In the genomic region with DNA sequence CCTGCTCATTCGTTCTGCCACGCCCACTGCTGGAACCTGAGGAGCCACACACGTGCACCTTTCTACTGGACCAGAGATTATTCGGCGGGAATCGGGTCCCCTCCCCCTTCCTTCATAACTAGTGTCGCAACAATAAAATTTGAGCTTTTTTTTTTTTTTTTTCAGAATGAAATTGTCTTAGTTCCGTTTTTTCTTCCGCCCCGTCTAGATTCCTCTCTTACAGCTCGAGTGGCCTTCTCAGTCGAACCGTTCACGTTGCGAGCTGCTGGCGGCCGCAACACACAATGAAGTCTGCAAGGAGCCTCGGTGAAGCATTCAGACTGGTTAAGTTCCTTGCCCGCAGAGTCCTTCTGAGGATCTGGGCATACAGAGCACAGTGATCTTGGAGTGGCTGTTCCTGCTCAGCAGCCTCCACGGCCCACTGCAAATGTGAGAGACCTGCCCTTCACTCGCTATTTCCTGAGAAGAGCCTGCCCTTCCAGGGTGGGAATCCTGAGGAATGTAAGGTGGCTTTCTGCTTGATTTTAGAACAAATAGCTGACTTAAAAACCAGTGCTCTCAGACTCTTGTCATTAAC, we compare ENCODE assay signal across 8 mouse cellular contexts. TPM values are rescaled to one million over a fixed set of nuclear protein-coding genes. Genes with fewer than 3 reads are reported as not detected.
DNase-seq lines count a peak whose midpoint lies in the region; ATAC-seq and TF ChIP-seq lines count a peak whose summit lies in the region.
"Not testable (repeated sequence)": the region's sequence is repeated elsewhere in the genome, so short reads cannot be mapped to it uniquely, and the experiment has no call there.

No protein-coding gene starts in this region.

- H3K9ac ChIP-seq in embryonic facial prominence, embryonic 14.5 days (ENCODE audit: low read depth, low read length); liver, embryonic 11.5 days (ENCODE audit: low read depth, low read length); lung, embryonic 16.5 days (ENCODE audit: low read length); stomach, embryonic 16.5 days (ENCODE audit: low read length): not testable (repeated sequence)

- peak overlapping the region; percentile 29 for H3K4me2 ChIP-seq in embryonic facial prominence, embryonic 14.5 days (ENCODE audit: low read depth, low read length)
- 0 out of 2 replicates have a peak overlapping the region, but pooled peaks have one; percentile 17 for H3K4me2 ChIP-seq in liver, embryonic 11.5 days
- peak overlapping the region; percentile 36 for H3K4me2 ChIP-seq in lung, embryonic 16.5 days (ENCODE audit: low read depth, low read length)
- peak overlapping the region; percentile 12 for H3K4me2 ChIP-seq in myocyte (ENCODE audit: low read depth)
- H3K4me2 ChIP-seq in stomach, embryonic 16.5 days (ENCODE audit: low read depth, low read length): peak overlapping the region; percentile 25; the same call in 1 of the 2 replicates

- H3K4me3 ChIP-seq in embryonic facial prominence, embryonic 14.5 days (ENCODE audit: low read depth, low read length); liver, embryonic 11.5 days (ENCODE audit: low read depth, low read length); myocyte; stomach, embryonic 16.5 days (replicated peaks; ENCODE audit: low read length): not testable (repeated sequence)
- 0 out of 2 replicates have a peak overlapping the region, but pooled peaks have one; percentile 4 for H3K4me3 ChIP-seq in lung, embryonic 16.5 days (ENCODE audit: low read length)

- 61% methylated on average over 19 of the region's 21 CpGs for WGBS in embryonic facial prominence, embryonic 14.5 days
- 69% methylated on average over 19 of the region's 21 CpGs for WGBS in liver, embryonic 11.5 days
- 54% methylated on average over 19 of the region's 21 CpGs for WGBS in lung, embryonic 16.5 days
- WGBS in stomach, embryonic 16.5 days: 57% methylated on average over 20 of the region's 21 CpGs

- not testable (repeated sequence) for H3K27me3 ChIP-seq in embryonic facial prominence, embryonic 14.5 days (replicated peaks; ENCODE audit: control insufficient read depth, insufficient read depth, low read length); liver, embryonic 11.5 days (replicated peaks; ENCODE audit: control insufficient read depth, insufficient read depth, low read length); lung, embryonic 16.5 days (ENCODE audit: control insufficient read depth, insufficient read depth, low read depth, low read length); myocyte (ENCODE audit: control insufficient read depth, insufficient read depth, insufficient read length); stomach, embryonic 16.5 days (ENCODE audit: control insufficient read depth, insufficient read depth, low read length)

- H3ac ChIP-seq in myocyte (ENCODE audit: control insufficient read depth, insufficient read length): not testable (repeated sequence)

- H3K79me2 ChIP-seq in myocyte (ENCODE audit: control insufficient read depth, insufficient read depth): not testable (repeated sequence)

- not testable (repeated sequence) for H3K4me1 ChIP-seq in embryonic facial prominence, embryonic 14.5 days (ENCODE audit: control insufficient read depth, insufficient read depth, low read length); liver, embryonic 11.5 days (replicated peaks; ENCODE audit: control insufficient read depth, insufficient read depth, low read length); lung, embryonic 16.5 days (replicated peaks; ENCODE audit: control insufficient read depth, insufficient read depth, low read length); stomach, embryonic 16.5 days (ENCODE audit: control insufficient read depth, insufficient read depth, low read length)

- ATAC-seq in CD4-positive, CD25-positive, alpha-beta regulatory T cell, adult 4 months: peak; percentile 16
- peak; percentile 24 for ATAC-seq in activated CD4-positive, CD25-positive, alpha-beta regulatory T cell, adult 4 months
- 0 out of 2 replicates have a peak, but pooled peaks have one; percentile 19 for ATAC-seq in embryonic facial prominence, embryonic 14.5 days (ENCODE audit: low read depth)
- peak; percentile 35 for ATAC-seq in inflammation-experienced regulatory T-cells, adult 6 months
- ATAC-seq in liver, embryonic 11.5 days (replicated peaks; ENCODE audit: low FRiP score); stomach, embryonic 16.5 days (ENCODE audit: insufficient read depth, low FRiP score): not testable (repeated sequence)
- peak; percentile 78 for ATAC-seq in lung, embryonic 16.5 days (ENCODE audit: low read depth)

- H3K36me3 ChIP-seq in embryonic facial prominence, embryonic 14.5 days (ENCODE audit: control insufficient read depth, insufficient read depth, low read length); liver, embryonic 11.5 days (ENCODE audit: control insufficient read depth, insufficient read depth, low read length); lung, embryonic 16.5 days (ENCODE audit: control insufficient read depth, insufficient read depth, low read length); myocyte (ENCODE audit: control insufficient read depth, insufficient read depth); stomach, embryonic 16.5 days (ENCODE audit: control insufficient read depth, insufficient read depth, low read length): not testable (repeated sequence)

- TF ChIP-seq POLR2A in myocyte (IDR thresholded peaks at IDR 0.05; ENCODE audit: insufficient read length, low read depth): not testable (repeated sequence)

- DNase-seq in embryonic facial prominence, embryonic 14.5 days (ENCODE audit: low spot score); liver, embryonic 11.5 days (ENCODE audit: low spot score): not testable (repeated sequence)

- not testable (repeated sequence) for H3K9me3 ChIP-seq in embryonic facial prominence, embryonic 14.5 days (ENCODE audit: control insufficient read depth, low read length); liver, embryonic 11.5 days (ENCODE audit: control insufficient read depth, low read length); lung, embryonic 16.5 days (ENCODE audit: control insufficient read depth, low read length); stomach, embryonic 16.5 days (replicated peaks; ENCODE audit: control insufficient read depth, low read length)

- H3K27ac ChIP-seq in embryonic facial prominence, embryonic 14.5 days (replicated peaks; ENCODE audit: low read depth, low read length): peak overlapping the region; percentile 63
- not testable (repeated sequence) for H3K27ac ChIP-seq in liver, embryonic 11.5 days (ENCODE audit: low read depth, low read length)
- H3K27ac ChIP-seq in lung, embryonic 16.5 days (ENCODE audit: low read length): peak overlapping the region; percentile 59
- H3K27ac ChIP-seq in stomach, embryonic 16.5 days (ENCODE audit: low read length): peak overlapping the region; percentile 80

RNA-seq across cellular contexts. Expression of a gene that starts 13.4 kb away (rescaled TPM):
- 10 to 100 TPM; 28.4 to 29.6 TPM for polyA plus RNA-seq in CD4-positive, CD25-positive, alpha-beta regulatory T cell, adult 4 months (2017; shearing (Covaris generic))
- polyA plus RNA-seq in activated CD4-positive, CD25-positive, alpha-beta regulatory T cell, adult 4 months (2017; shearing (Covaris generic)): 10 to 100 TPM; 21.6 to 22.8 TPM
- 9.5 and 10.0 TPM in 2 replicates for polyA plus RNA-seq in embryonic facial prominence, embryonic 14.5 days (2014; fragmentation: Nextera tagmentation; extraction: Ambion mirVana)
- 10 to 100 TPM; 22.7 to 27.7 (median 24.2) TPM for polyA plus RNA-seq in inflammation-experienced regulatory T-cells, adult 6 months (2017; shearing (Covaris generic))
- 4.0 and 4.3 TPM in 2 replicates for polyA plus RNA-seq in liver, embryonic 11.5 days (2014; fragmentation: Nextera tagmentation; extraction: Ambion mirVana)
- 14.0 and 17.0 TPM in 2 replicates for polyA plus RNA-seq in lung, embryonic 16.5 days (2015; fragmentation: Nextera tagmentation; extraction: Ambion mirVana)
- polyA plus RNA-seq in myocyte (2012; fragmentation: generic; extraction: Trizol): 45.9 TPM
- polyA plus RNA-seq in stomach, embryonic 16.5 days (2015; fragmentation: Nextera tagmentation; extraction: Ambion mirVana): 14.6 and 19.2 TPM in 2 replicates

RNA-seq across cellular contexts. Expression of a gene that starts 58.1 kb away (rescaled TPM):
- polyA plus RNA-seq in CD4-positive, CD25-positive, alpha-beta regulatory T cell, adult 4 months (2017; shearing (Covaris generic)): 10 to 100 TPM; 11.5 to 18.8 TPM
- polyA plus RNA-seq in activated CD4-positive, CD25-positive, alpha-beta regulatory T cell, adult 4 months (2017; shearing (Covaris generic)): 10 to 100 TPM; 11.2 to 12.4 TPM
- 30.0 and 31.1 TPM in 2 replicates for polyA plus RNA-seq in embryonic facial prominence, embryonic 14.5 days (2014; fragmentation: Nextera tagmentation; extraction: Ambion mirVana)
- polyA plus RNA-seq in inflammation-experienced regulatory T-cells, adult 6 months (2017; shearing (Covaris generic)): 10 to 100 TPM; 11.9 to 16.9 (median 12.2) TPM
- polyA plus RNA-seq in liver, embryonic 11.5 days (2014; fragmentation: Nextera tagmentation; extraction: Ambion mirVana): 22.1 and 22.2 TPM in 2 replicates
- polyA plus RNA-seq in lung, embryonic 16.5 days (2015; fragmentation: Nextera tagmentation; extraction: Ambion mirVana): 19.7 and 23.6 TPM in 2 replicates
- 22.9 TPM for polyA plus RNA-seq in myocyte (2012; fragmentation: generic; extraction: Trizol)
- polyA plus RNA-seq in stomach, embryonic 16.5 days (2015; fragmentation: Nextera tagmentation; extraction: Ambion mirVana): 33.2 and 37.1 TPM in 2 replicates
